Mouse (Mus musculus) kidney, postnatal 10 days (tissue): ENCODE results near the gene Gm20538.
A peak's percentile ranks its signal among the peaks of the same experiment; 100 is the strongest.

Experiments
- DNase-seq: peaks from one replicate; pipeline ENCODE4 v3.0.0; 2021; ENCODE audit warnings: mixed read lengths

Gene Gm20538

GRCm38 (mm10) chr19:44525551-44526205 lies 27.0 kb downstream of the Gm20538 start:
- DNase-seq: no peak

- peak; percentile 78 for DNase-seq
Observed at GRCm38 (mm10) chr19:44519152-44519551, 33.5 kb downstream of the Gm20538 start.

- peak; percentile 56 for DNase-seq
Observed at GRCm38 (mm10) chr19:44517996-44518768, 34.4 kb downstream of the Gm20538 start.

GRCm38 (mm10) chr19:44515769-44516168 lies 36.9 kb downstream of the Gm20538 start:
- DNase-seq: no peak

- peak; percentile 40 for DNase-seq
Observed at GRCm38 (mm10) chr19:44514521-44515451, 37.8 kb downstream of the Gm20538 start.

GRCm38 (mm10) chr19:44513921-44514482 lies 38.6 kb downstream of the Gm20538 start:
- DNase-seq: no peak

GRCm38 (mm10) chr19:44513054-44513833 lies 39.4 kb downstream of the Gm20538 start:
- peak; percentile 58 for DNase-seq

GRCm38 (mm10) chr19:44512601-44513000 lies 40.0 kb downstream of the Gm20538 start:
- DNase-seq: no peak

- DNase-seq: peak; percentile 73
Observed at GRCm38 (mm10) chr19:44511451-44512231, 41.0 kb downstream of the Gm20538 start.

GRCm38 (mm10) chr19:44510534-44511175 lies 42.0 kb downstream of the Gm20538 start:
- no peak for DNase-seq

GRCm38 (mm10) chr19:44502741-44503140 lies 49.9 kb downstream of the Gm20538 start:
- no peak for DNase-seq

- no peak for DNase-seq
Observed at GRCm38 (mm10) chr19:44501925-44502324, 50.7 kb downstream of the Gm20538 start.

- DNase-seq: no peak
Observed at GRCm38 (mm10) chr19:44500240-44500639, 52.4 kb downstream of the Gm20538 start.

- DNase-seq: no peak
Observed at GRCm38 (mm10) chr19:44498936-44499335, 53.7 kb downstream of the Gm20538 start.

GRCm38 (mm10) chr19:44496941-44497340 lies 55.7 kb downstream of the Gm20538 start:
- DNase-seq: no peak

GRCm38 (mm10) chr19:44496511-44496910 lies 56.1 kb downstream of the Gm20538 start:
- DNase-seq: no peak
